Mouse (Mus musculus): ENCODE measurements around the gene Qdpr. TPM values are rescaled to one million over a fixed set of nuclear protein-coding genes. Genes with fewer than 3 reads are reported as not detected.

Qdpr gene
- total RNA-seq (2012; rRNA removed) = 34.0 and 40.2 TPM in 2 replicates

- peak within 1 kb of the TSS; percentile 89 for H3K9ac ChIP-seq (ENCODE audit: insufficient read depth, low read depth, low read length, poor library complexity, severe bottlenecking)
- no peak for TF ChIP-seq MAFK (IDR thresholded peaks at IDR 0.05; ENCODE audit: insufficient read depth, low read depth, low read length)
- no peak for TF ChIP-seq ZNF384 (IDR thresholded peaks at IDR 0.05; ENCODE audit: low read depth, low read length)
- no peak for TF ChIP-seq ZC3H11A (IDR thresholded peaks at IDR 0.05; ENCODE audit: borderline replicate concordance, low read depth, low read length)
- no peak; the same call in 1 of the 2 replicates for TF ChIP-seq CHD2 (IDR thresholded peaks at IDR 0.05; ENCODE audit: low read depth, low read length)
- no peak; the same call in 1 of the 2 replicates for TF ChIP-seq HCFC1 (IDR thresholded peaks at IDR 0.05; ENCODE audit: borderline replicate concordance, insufficient read depth, low read length)
- no peaks in the 10 kb centered on the region; the same call in none of the 2 replicates for H3K36me3 ChIP-seq (ENCODE audit: control insufficient read depth, insufficient read depth, low read length, poor library complexity, severe bottlenecking)
- peak; percentile 99 for DNase-seq (ENCODE audit: low read depth, low spot score)
- H3K27ac ChIP-seq (ENCODE audit: insufficient read depth, low read depth, low read length, poor library complexity, severe bottlenecking) = peak within 1 kb of the TSS; percentile 53; the same call in 1 of the 2 replicates
- H3K4me1 ChIP-seq (ENCODE audit: control insufficient read depth in 2 of 2, insufficient read depth in 2 of 2, low read length in 2 of 2, poor library complexity in 1 of 2) = peaks cover 4 to 11% of the 10 kb centered on the region in 2 experiments; a peak in 2 of 4 replicates
- H3K9me3 ChIP-seq (ENCODE audit: control insufficient read depth, insufficient read depth, low read depth, low read length) = no peaks in the 10 kb centered on the region
- in situ Hi-C loops (cut with MboI; ENCODE audit: low sequenced_read_pairs in 2 of 2, unreplicated experiment in 2 of 2) = loop anchor here in 1 of 2 experiments (25.0 kb wide), 1 partner anchor 887 kb away; no protein-coding TSS in a partner anchor
- H3K4me3 ChIP-seq (ENCODE audit: insufficient read depth in 1 of 2, low read depth in 1 of 2, low read length in 2 of 2, poor library complexity in 1 of 2, severe bottlenecking in 1 of 2) = peak within 1 kb of the TSS; percentile 67 to 94
These were observed at the start of gene Qdpr for GRCm38 (mm10) chr5:45449831-45450716. Gene Qdpr, minus strand, starts transcription at chr5:45450236.

- Histone ChIP-seq H3K36me3 (ENCODE audit: control insufficient read depth, insufficient read depth, low read length, poor library complexity, severe bottlenecking) (peaks cover 44% of the 10 kb centered on the region), H3K9me3 (ENCODE audit: control insufficient read depth, insufficient read depth, low read depth, low read length) (no peaks in the 10 kb centered on the region), H3K4me3 (ENCODE audit: insufficient read depth in 1 of 2, low read depth in 1 of 2, low read length in 2 of 2, poor library complexity in 1 of 2, severe bottlenecking in 1 of 2) (no peak overlapping the region), H3K27ac (ENCODE audit: insufficient read depth, low read depth, low read length, poor library complexity, severe bottlenecking) (no peak overlapping the region), H3K9ac (ENCODE audit: insufficient read depth, low read depth, low read length, poor library complexity, severe bottlenecking) (no peak overlapping the region), H3K4me1 (ENCODE audit: control insufficient read depth in 2 of 2, insufficient read depth in 2 of 2, low read length in 2 of 2, poor library complexity in 1 of 2) (peaks cover 5 to 9% of the 10 kb centered on the region in 2 experiments)
- DNase-seq (ENCODE audit: low read depth, low spot score) = no peak
- in situ Hi-C loops (cut with MboI; ENCODE audit: low sequenced_read_pairs in 2 of 2, unreplicated experiment in 2 of 2) = no loop called here
- TF ChIP-seq HCFC1 (IDR thresholded peaks at IDR 0.05; ENCODE audit: borderline replicate concordance, insufficient read depth, low read length) (no peak), CHD2 (IDR thresholded peaks at IDR 0.05; ENCODE audit: low read depth, low read length) (no peak), MAFK (IDR thresholded peaks at IDR 0.05; ENCODE audit: insufficient read depth, low read depth, low read length) (no peak), ZC3H11A (IDR thresholded peaks at IDR 0.05; ENCODE audit: borderline replicate concordance, low read depth, low read length) (no peak), ZNF384 (IDR thresholded peaks at IDR 0.05; ENCODE audit: low read depth, low read length) (no peak)
These were observed 47.5 kb upstream of the Qdpr start for GRCm38 (mm10) chr5:45497564-45497963.

- TF ChIP-seq MAFK (IDR thresholded peaks at IDR 0.05; ENCODE audit: insufficient read depth, low read depth, low read length) (no peak), ZC3H11A (IDR thresholded peaks at IDR 0.05; ENCODE audit: borderline replicate concordance, low read depth, low read length) (no peak), HCFC1 (IDR thresholded peaks at IDR 0.05; ENCODE audit: borderline replicate concordance, insufficient read depth, low read length) (no peak), ZNF384 (IDR thresholded peaks at IDR 0.05; ENCODE audit: low read depth, low read length) (no peak), CHD2 (IDR thresholded peaks at IDR 0.05; ENCODE audit: low read depth, low read length) (no peak)
- DNase-seq (ENCODE audit: low read depth, low spot score) = no peak
- no peaks in the 10 kb centered on the region for H3K9me3 ChIP-seq (ENCODE audit: control insufficient read depth, insufficient read depth, low read depth, low read length)
- in situ Hi-C loops (cut with MboI; ENCODE audit: low sequenced_read_pairs in 2 of 2, unreplicated experiment in 2 of 2) = no loop called here
- H3K27ac ChIP-seq (ENCODE audit: insufficient read depth, low read depth, low read length, poor library complexity, severe bottlenecking) = no peak overlapping the region
- no peak overlapping the region for H3K4me3 ChIP-seq (ENCODE audit: insufficient read depth in 1 of 2, low read depth in 1 of 2, low read length in 2 of 2, poor library complexity in 1 of 2, severe bottlenecking in 1 of 2)
- no peak overlapping the region for H3K9ac ChIP-seq (ENCODE audit: insufficient read depth, low read depth, low read length, poor library complexity, severe bottlenecking)
- peaks cover 42% of the 10 kb centered on the region for H3K36me3 ChIP-seq (ENCODE audit: control insufficient read depth, insufficient read depth, low read length, poor library complexity, severe bottlenecking)
- H3K4me1 ChIP-seq (ENCODE audit: control insufficient read depth in 2 of 2, insufficient read depth in 2 of 2, low read length in 2 of 2, poor library complexity in 1 of 2) = peaks cover 5 to 10% of the 10 kb centered on the region in 2 experiments
These were observed 47.0 kb upstream of the Qdpr start for GRCm38 (mm10) chr5:45496930-45497550.

GRCm38 (mm10) chr5:45496479-45496878 lies 46.4 kb upstream of the Qdpr start:
- Histone ChIP-seq H3K36me3 (ENCODE audit: control insufficient read depth, insufficient read depth, low read length, poor library complexity, severe bottlenecking) (peaks cover 38% of the 10 kb centered on the region), H3K9me3 (ENCODE audit: control insufficient read depth, insufficient read depth, low read depth, low read length) (no peaks in the 10 kb centered on the region), H3K4me3 (ENCODE audit: insufficient read depth in 1 of 2, low read depth in 1 of 2, low read length in 2 of 2, poor library complexity in 1 of 2, severe bottlenecking in 1 of 2) (peak overlapping the region in 1 of 2 experiments; percentile 9; a peak in 1 of 4 replicates), H3K27ac (ENCODE audit: insufficient read depth, low read depth, low read length, poor library complexity, severe bottlenecking) (no peak overlapping the region), H3K9ac (ENCODE audit: insufficient read depth, low read depth, low read length, poor library complexity, severe bottlenecking) (peak overlapping the region; percentile 11; the same call in 1 of the 2 replicates), H3K4me1 (ENCODE audit: control insufficient read depth in 2 of 2, insufficient read depth in 2 of 2, low read length in 2 of 2, poor library complexity in 1 of 2) (peaks cover 5 to 10% of the 10 kb centered on the region in 2 experiments)
- DNase-seq (ENCODE audit: low read depth, low spot score) = no peak
- no peak for TF ChIP-seq ZNF384 (IDR thresholded peaks at IDR 0.05; ENCODE audit: low read depth, low read length)
- TF ChIP-seq MAFK (IDR thresholded peaks at IDR 0.05; ENCODE audit: insufficient read depth, low read depth, low read length) = no peak
- no peak for TF ChIP-seq HCFC1 (IDR thresholded peaks at IDR 0.05; ENCODE audit: borderline replicate concordance, insufficient read depth, low read length)
- no peak for TF ChIP-seq ZC3H11A (IDR thresholded peaks at IDR 0.05; ENCODE audit: borderline replicate concordance, low read depth, low read length)
- TF ChIP-seq CHD2 (IDR thresholded peaks at IDR 0.05; ENCODE audit: low read depth, low read length) = no peak
- in situ Hi-C loops (cut with MboI; ENCODE audit: low sequenced_read_pairs in 2 of 2, unreplicated experiment in 2 of 2) = no loop called here
